Mouse (Mus musculus): ENCODE data around the gene Lrrn3.

DNA sequence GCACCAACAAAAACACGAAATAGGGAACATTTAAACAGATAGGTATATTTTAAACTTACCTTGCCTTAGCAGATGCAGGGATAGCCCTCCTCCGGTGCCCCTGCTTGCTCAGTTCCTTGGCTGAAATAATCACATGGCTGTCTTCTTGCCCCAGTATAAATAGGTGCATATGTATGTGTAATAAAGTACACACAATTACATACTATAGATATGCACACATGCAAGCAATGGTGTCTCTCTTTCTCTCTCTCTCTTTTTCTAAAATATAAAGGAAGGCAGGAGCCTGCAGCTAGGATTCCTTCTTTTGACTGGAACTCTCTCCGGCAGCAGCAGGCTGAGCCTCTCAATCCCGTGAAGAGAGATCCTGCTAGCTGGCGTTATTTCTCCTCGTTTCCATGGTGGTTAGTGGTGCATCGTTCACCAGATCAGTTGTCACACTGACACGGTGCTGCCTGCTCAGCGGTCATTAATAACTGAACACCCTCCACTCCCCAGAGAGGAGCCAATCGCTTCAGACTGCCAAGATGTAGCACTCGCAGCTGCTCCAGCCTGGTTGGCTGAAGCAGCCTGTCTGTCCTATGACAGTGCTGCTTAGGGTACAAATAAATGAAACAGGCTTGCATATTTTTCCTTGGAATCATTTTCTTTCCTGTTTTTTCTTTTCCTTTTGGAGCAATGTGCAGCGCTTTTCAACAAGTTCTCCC, 567 bp downstream of the Lrrn3 start:
- TF ChIP-seq MYOD1 (IDR thresholded peaks at IDR 0.05; ENCODE audit: control insufficient read depth in 1 of 3, insufficient read length in 2 of 3, low read depth in 2 of 3) (no peak), SRF (IDR thresholded peaks at IDR 0.05; ENCODE audit: control insufficient read depth, insufficient read length, low read depth) (no peak), E2F4 (IDR thresholded peaks at IDR 0.05; ENCODE audit: insufficient read depth) (no peak), POLR2AphosphoS2 (IDR thresholded peaks at IDR 0.05; ENCODE audit: insufficient read length, low read depth) (no peak), TCF3 (IDR thresholded peaks at IDR 0.05; ENCODE audit: insufficient read length, low read depth) (no peak), USF1 (IDR thresholded peaks at IDR 0.05; ENCODE audit: low read depth) (no peak)
